Mouse (Mus musculus): ENCODE results near the gene Scn2a. TPM values are rescaled to one million over a fixed set of nuclear protein-coding genes. Genes with fewer than 3 reads are reported as not detected.
A peak's percentile ranks its signal among the peaks of the same experiment; 100 is the strongest.
"Not testable (repeated sequence)": the region's sequence is repeated elsewhere in the genome, so short reads cannot be mapped to it uniquely, and the experiment has no call there.

Gene Scn2a
- polyA plus RNA-seq, 1 experiment from 2014 or later = 5.1 TPM

DNA sequence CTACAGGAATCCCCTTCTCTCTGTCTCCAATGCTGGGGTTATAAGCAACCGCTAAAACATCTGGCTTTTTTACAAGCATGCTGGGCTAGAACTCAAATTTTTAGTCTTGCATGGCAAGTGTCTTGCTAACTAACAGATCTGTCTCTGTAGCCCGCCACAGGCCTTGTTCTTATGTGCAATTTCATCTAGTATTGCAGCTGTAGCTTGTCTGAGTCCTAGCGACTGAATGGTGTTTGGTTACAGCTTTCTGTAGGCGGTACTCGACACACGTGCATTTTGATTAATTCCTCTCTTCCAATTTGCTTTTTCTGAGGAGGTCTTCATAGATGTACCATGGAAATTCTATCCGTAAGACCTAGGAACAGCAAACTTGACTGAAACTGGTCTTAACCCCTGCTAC, 161.9 kb downstream of the Scn2a start:
- H3K36me3 ChIP-seq (ENCODE audit: control insufficient read depth, insufficient read depth, low read length) = no peaks in the 10 kb centered on the region
- WGBS = 42% methylated on average over 7 of the region's 7 CpGs
- H3K4me1 ChIP-seq (ENCODE audit: control insufficient read depth, insufficient read depth, low read length) = no peaks in the 10 kb centered on the region
- no peaks in the 10 kb centered on the region for H3K27me3 ChIP-seq (ENCODE audit: control insufficient read depth, insufficient read depth, low read length)
- H3K4me3 ChIP-seq (ENCODE audit: low read depth, low read length) = no peak overlapping the region
- H3K27ac ChIP-seq (ENCODE audit: low read length) = no peak overlapping the region
- H3K9ac ChIP-seq (replicated peaks; ENCODE audit: low read depth, low read length) = no peak overlapping the region
- H3K4me2 ChIP-seq (replicated peaks; ENCODE audit: low read depth, low read length) = no peak overlapping the region
- ATAC-seq (ENCODE audit: insufficient number of reproducible peaks, insufficient read depth, low FRiP score, low read depth) = no peak
- H3K9me3 ChIP-seq (ENCODE audit: control insufficient read depth, low read depth, low read length) = no peaks in the 10 kb centered on the region

DNA sequence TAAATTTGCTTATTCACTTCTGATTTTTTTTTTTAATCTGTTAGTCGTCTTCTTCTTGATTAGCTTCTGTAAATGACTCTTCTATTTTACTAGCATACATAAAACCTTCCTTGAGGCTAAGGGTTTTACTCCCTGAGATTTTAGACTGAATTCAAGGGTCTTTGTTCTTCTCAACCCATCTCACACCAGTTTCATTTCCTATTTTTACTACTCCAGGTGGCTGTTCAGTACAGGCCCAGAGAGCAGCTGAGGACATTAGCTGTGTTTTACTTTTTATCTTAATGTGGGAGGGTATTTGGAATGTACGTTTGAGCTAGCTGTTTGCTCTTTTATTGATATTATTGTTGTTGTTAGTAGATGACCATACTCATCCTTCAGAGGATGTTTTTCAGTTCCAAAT, 162.8 kb downstream of the Scn2a start:
- H3K36me3 ChIP-seq (ENCODE audit: control insufficient read depth, insufficient read depth, low read length) = no peaks in the 10 kb centered on the region
- no peaks in the 10 kb centered on the region for H3K4me1 ChIP-seq (ENCODE audit: control insufficient read depth, insufficient read depth, low read length)
- ATAC-seq (ENCODE audit: insufficient number of reproducible peaks, insufficient read depth, low FRiP score, low read depth) = no peak
- no peak overlapping the region for H3K9ac ChIP-seq (replicated peaks; ENCODE audit: low read depth, low read length)
- H3K27ac ChIP-seq (ENCODE audit: low read length) = no peak overlapping the region
- no peak overlapping the region for H3K4me2 ChIP-seq (replicated peaks; ENCODE audit: low read depth, low read length)
- no peaks in the 10 kb centered on the region for H3K27me3 ChIP-seq (ENCODE audit: control insufficient read depth, insufficient read depth, low read length)
- H3K9me3 ChIP-seq (ENCODE audit: control insufficient read depth, low read depth, low read length) = no peaks in the 10 kb centered on the region
- H3K4me3 ChIP-seq (ENCODE audit: low read depth, low read length) = no peak overlapping the region
- 72% methylated on average over 2 of the region's 2 CpGs for WGBS

DNA sequence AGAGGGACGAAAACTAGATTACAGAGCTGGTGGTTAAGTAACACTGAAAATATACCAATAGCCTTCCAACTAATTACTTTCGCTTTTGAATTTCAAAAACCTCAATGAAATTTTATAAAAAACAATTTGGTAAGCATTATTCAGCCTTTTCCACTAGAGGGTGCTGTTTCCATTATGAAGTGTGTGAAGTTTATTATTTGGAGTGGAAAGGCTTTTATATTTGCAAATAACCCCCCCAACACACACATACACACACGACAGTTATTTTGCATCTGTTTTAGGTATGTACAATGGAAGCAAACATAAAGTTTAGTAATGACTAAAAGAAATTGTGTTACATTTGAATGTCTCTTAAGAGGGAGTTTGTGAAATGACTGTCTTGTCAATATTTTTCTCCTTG, 171.9 kb downstream of the Scn2a start:
- no peak overlapping the region for H3K4me2 ChIP-seq (replicated peaks; ENCODE audit: low read depth, low read length)
- ATAC-seq (ENCODE audit: insufficient number of reproducible peaks, insufficient read depth, low FRiP score, low read depth) = no peak

DNA sequence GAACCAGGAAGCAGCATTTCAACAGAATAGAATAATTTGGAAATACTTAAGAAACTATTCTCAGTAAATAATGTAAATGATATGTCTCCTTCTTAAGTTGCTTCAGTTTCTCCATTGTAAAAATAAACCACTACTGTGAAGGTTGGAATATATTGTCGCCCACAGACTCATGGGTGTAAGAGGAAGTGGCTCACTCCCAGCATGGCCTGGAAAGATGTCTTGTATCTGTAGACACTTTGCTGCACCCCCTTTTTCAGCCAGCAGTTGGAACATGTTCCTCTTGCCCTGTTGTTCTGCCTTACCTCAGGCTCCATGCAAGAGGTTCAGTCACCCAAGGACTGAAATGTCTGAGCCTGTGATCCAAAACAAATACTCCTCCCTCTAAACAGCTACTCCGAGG, 173.0 kb downstream of the Scn2a start:
- no peaks in the 10 kb centered on the region for H3K4me1 ChIP-seq (ENCODE audit: control insufficient read depth, insufficient read depth, low read length)
- H3K4me3 ChIP-seq (ENCODE audit: low read depth, low read length) = no peak overlapping the region
- no peak overlapping the region for H3K4me2 ChIP-seq (replicated peaks; ENCODE audit: low read depth, low read length)
- H3K27me3 ChIP-seq (ENCODE audit: control insufficient read depth, insufficient read depth, low read length) = no peaks in the 10 kb centered on the region
- H3K9me3 ChIP-seq (ENCODE audit: control insufficient read depth, low read depth, low read length) = peaks cover 5% of the 10 kb centered on the region; the same call in 1 of the 2 replicates
- no peak overlapping the region for H3K27ac ChIP-seq (ENCODE audit: low read length)
- H3K9ac ChIP-seq (replicated peaks; ENCODE audit: low read depth, low read length) = no peak overlapping the region
- no peaks in the 10 kb centered on the region for H3K36me3 ChIP-seq (ENCODE audit: control insufficient read depth, insufficient read depth, low read length)
- 66% methylated on average over 2 of the region's 2 CpGs for whole genome bisulfite sequencing
- ATAC-seq (ENCODE audit: insufficient number of reproducible peaks, insufficient read depth, low FRiP score, low read depth) = no peak

More for the DNA sequence above, 171.9 kb downstream of the Scn2a start:
- 27% methylated on average over 3 of the region's 3 CpGs for WGBS
- no peaks in the 10 kb centered on the region for H3K27me3 ChIP-seq (ENCODE audit: control insufficient read depth, insufficient read depth, low read length)
- no peak overlapping the region for H3K4me3 ChIP-seq (ENCODE audit: low read depth, low read length)
- H3K9ac ChIP-seq (replicated peaks; ENCODE audit: low read depth, low read length) = no peak overlapping the region
- H3K27ac ChIP-seq (ENCODE audit: low read length) = no peak overlapping the region
- H3K4me1 ChIP-seq (ENCODE audit: control insufficient read depth, insufficient read depth, low read length) = no peaks in the 10 kb centered on the region
- peaks cover 5% of the 10 kb centered on the region; the same call in 1 of the 2 replicates for H3K9me3 ChIP-seq (ENCODE audit: control insufficient read depth, low read depth, low read length)
- H3K36me3 ChIP-seq (ENCODE audit: control insufficient read depth, insufficient read depth, low read length) = no peaks in the 10 kb centered on the region

DNA sequence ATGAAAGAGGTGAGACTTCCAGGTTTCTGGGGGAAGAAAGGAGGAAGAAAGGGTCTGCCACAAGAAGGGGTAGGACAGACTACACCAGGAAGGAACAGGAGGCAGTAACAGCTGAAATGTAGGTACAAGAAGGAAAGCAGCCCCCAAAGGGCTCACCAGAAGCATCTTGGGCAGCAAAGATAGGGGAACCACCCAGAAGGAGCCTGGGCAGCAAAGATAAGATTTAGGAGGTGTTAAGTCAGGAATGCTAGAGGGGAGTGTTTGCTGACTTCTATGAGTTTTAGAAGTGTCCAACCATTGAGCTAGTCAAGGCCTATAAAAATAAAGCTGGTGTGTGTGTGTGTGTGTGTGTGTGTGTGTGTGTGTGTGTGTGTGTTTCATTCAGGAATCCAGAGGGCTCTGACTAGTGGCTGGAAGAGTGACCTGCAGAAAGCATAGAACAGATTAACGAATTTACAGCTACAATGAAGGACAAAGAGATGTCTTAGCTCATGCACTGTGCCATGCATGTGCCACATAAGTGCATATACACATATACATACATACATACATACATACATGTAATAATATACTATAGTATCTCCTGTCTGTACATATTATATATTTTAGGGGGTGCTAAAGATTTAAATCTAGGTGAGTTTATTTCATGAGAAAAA, 180.6 kb downstream of the Scn2a start:
- Histone ChIP-seq H3K27ac (ENCODE audit: low read length) (no peak overlapping the region), H3K4me2 (replicated peaks; ENCODE audit: low read depth, low read length) (no peak overlapping the region), H3K27me3 (ENCODE audit: control insufficient read depth, insufficient read depth, low read length) (no peaks in the 10 kb centered on the region), H3K36me3 (ENCODE audit: control insufficient read depth, insufficient read depth, low read length) (no peaks in the 10 kb centered on the region), H3K9me3 (ENCODE audit: control insufficient read depth, low read depth, low read length) (peaks cover 5% of the 10 kb centered on the region; the same call in 1 of the 2 replicates), H3K4me3 (ENCODE audit: low read depth, low read length) (no peak overlapping the region), H3K9ac (replicated peaks; ENCODE audit: low read depth, low read length) (no peak overlapping the region), H3K4me1 (ENCODE audit: control insufficient read depth, insufficient read depth, low read length) (no peaks in the 10 kb centered on the region)
- peak; percentile 74; the same call in 1 of the 2 replicates for ATAC-seq (ENCODE audit: insufficient number of reproducible peaks, insufficient read depth, low FRiP score, low read depth)
- WGBS = 94% methylated on average over 1 of the region's 1 CpGs

DNA sequence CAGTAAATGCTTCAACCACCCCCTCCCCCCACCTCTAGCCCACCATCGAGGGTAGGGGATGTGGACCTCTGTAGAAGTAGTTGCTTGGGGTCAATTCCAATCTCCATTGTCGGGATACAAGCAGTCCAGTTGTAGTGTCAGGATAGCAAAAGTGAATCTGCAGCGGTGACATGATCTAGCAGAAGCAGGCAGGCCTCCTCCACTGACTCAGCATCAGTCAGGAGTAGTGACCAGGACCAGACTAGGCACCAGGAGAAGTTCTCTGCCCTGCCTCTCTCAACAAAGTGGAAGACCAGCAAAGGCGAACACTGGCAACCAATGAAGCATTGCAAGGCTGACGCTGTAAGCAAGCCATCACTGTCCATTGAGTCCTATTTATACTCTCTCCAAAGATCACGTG, 186.0 kb downstream of the Scn2a start:
- no peak overlapping the region for H3K9ac ChIP-seq (replicated peaks; ENCODE audit: low read depth, low read length)
- no peak for ATAC-seq (ENCODE audit: insufficient number of reproducible peaks, insufficient read depth, low FRiP score, low read depth)
- H3K4me3 ChIP-seq (ENCODE audit: low read depth, low read length) = no peak overlapping the region
- H3K27me3 ChIP-seq (ENCODE audit: control insufficient read depth, insufficient read depth, low read length) = no peaks in the 10 kb centered on the region
- WGBS = 87% methylated on average over 6 of the region's 6 CpGs
- H3K4me1 ChIP-seq (ENCODE audit: control insufficient read depth, insufficient read depth, low read length) = no peaks in the 10 kb centered on the region
- H3K9me3 ChIP-seq (ENCODE audit: control insufficient read depth, low read depth, low read length) = no peaks in the 10 kb centered on the region
- no peak overlapping the region for H3K4me2 ChIP-seq (replicated peaks; ENCODE audit: low read depth, low read length)
- no peaks in the 10 kb centered on the region for H3K36me3 ChIP-seq (ENCODE audit: control insufficient read depth, insufficient read depth, low read length)
- H3K27ac ChIP-seq (ENCODE audit: low read length) = no peak overlapping the region

DNA sequence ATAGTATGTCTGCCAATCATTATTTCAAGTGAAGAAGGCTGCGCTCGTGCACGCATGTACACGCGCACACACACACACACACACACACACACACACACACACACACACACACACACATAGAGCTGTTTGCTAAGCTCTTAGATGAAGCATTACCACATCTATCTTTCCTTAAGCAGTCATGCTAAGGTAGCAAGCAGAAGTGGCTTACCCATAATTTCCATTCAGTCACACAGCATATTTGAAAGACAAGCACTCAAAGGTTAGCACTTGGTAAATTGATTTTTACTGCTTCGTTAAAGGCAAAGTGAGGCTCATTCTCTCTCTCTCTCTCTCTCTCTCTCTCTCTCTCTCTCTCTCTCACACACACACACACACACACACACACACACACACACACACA, 190.6 kb downstream of the Scn2a start:
- not testable (repeated sequence) for H3K4me3 ChIP-seq (ENCODE audit: low read depth, low read length); H3K9me3 ChIP-seq (ENCODE audit: control insufficient read depth, low read depth, low read length)

More for the DNA sequence above, 190.6 kb downstream of the Scn2a start:
- H3K4me2 ChIP-seq (replicated peaks; ENCODE audit: low read depth, low read length); H3K9ac ChIP-seq (replicated peaks; ENCODE audit: low read depth, low read length); H3K27me3 ChIP-seq (ENCODE audit: control insufficient read depth, insufficient read depth, low read length); ATAC-seq (ENCODE audit: insufficient number of reproducible peaks, insufficient read depth, low FRiP score, low read depth); H3K27ac ChIP-seq (ENCODE audit: low read length); H3K4me1 ChIP-seq (ENCODE audit: control insufficient read depth, insufficient read depth, low read length); H3K36me3 ChIP-seq (ENCODE audit: control insufficient read depth, insufficient read depth, low read length): not testable (repeated sequence)
- 85% methylated on average over 6 of the region's 6 CpGs for WGBS
